Mouse (Mus musculus): ENCODE data around the gene Cobl. TPM values are rescaled to one million over a fixed set of nuclear protein-coding genes. Genes with fewer than 3 reads are reported as not detected.
A peak's percentile ranks its signal among the peaks of the same experiment; 100 is the strongest.

Gene Cobl
- polyA plus RNA-seq, 1 experiment from 2014 or later, result 0.93 TPM

GRCm38 (mm10) chr11:12479856-12480403 lies 15.2 kb upstream of the Cobl start:
- ATAC-seq (no peak), DNase-seq (no peak)
- Histone ChIP-seq H3K4me3 (ENCODE audit: low read depth, low read length) (no peak overlapping the region), H3K36me3 (replicated peaks; ENCODE audit: insufficient read depth, low read length) (no peaks in the 10 kb centered on the region), H3K4me1 (ENCODE audit: insufficient read depth) (0 out of 2 replicates have a peak, but pooled peaks cover 7% of the 10 kb centered on the region), H3K4me2 (ENCODE audit: low read depth, low read length) (no peak overlapping the region), H3K27ac (ENCODE audit: low read depth) (no peak overlapping the region), H3K27me3 (ENCODE audit: insufficient read depth, low read length) (no peaks in the 10 kb centered on the region), H3K9ac (replicated peaks) (no peak overlapping the region), H3K9me3 (ENCODE audit: low read length) (no peaks in the 10 kb centered on the region)
- no peak for TF ChIP-seq CTCF (IDR thresholded peaks at IDR 0.05; ENCODE audit: low read depth)
- TF ChIP-seq EP300 (IDR thresholded peaks at IDR 0.05; ENCODE audit: low read depth), result no peak
- 75% methylated on average over 3 of the region's 3 CpGs for WGBS (ENCODE audit: insufficient replicate concordance)

- no peak for TF ChIP-seq EP300 (IDR thresholded peaks at IDR 0.05; ENCODE audit: low read depth)
- TF ChIP-seq CTCF (IDR thresholded peaks at IDR 0.05; ENCODE audit: low read depth), result no peak
- no peak overlapping the region for H3K4me2 ChIP-seq (ENCODE audit: low read depth, low read length)
- H3K9me3 ChIP-seq (ENCODE audit: low read length), result no peaks in the 10 kb centered on the region
- 0 out of 2 replicates have a peak, but pooled peaks cover 13% of the 10 kb centered on the region for H3K4me1 ChIP-seq (ENCODE audit: insufficient read depth)
- peak; percentile 85 for ATAC-seq
- no peaks in the 10 kb centered on the region for H3K27me3 ChIP-seq (ENCODE audit: insufficient read depth, low read length)
- WGBS (ENCODE audit: insufficient replicate concordance), result 53% methylated on average over 5 of the region's 5 CpGs
- H3K9ac ChIP-seq (replicated peaks), result no peak overlapping the region
- H3K27ac ChIP-seq (ENCODE audit: low read depth), result 0 out of 2 replicates have a peak overlapping the region, but pooled peaks have one; percentile 51
- no peak overlapping the region for H3K4me3 ChIP-seq (ENCODE audit: low read depth, low read length)
- no peaks in the 10 kb centered on the region for H3K36me3 ChIP-seq (replicated peaks; ENCODE audit: insufficient read depth, low read length)
- DNase-seq, result no peak
Observed at GRCm38 (mm10) chr11:12474299-12474935, 9.7 kb upstream of the Cobl start.

- Histone ChIP-seq H3K4me3 (ENCODE audit: low read depth, low read length) (no peak overlapping the region), H3K4me1 (ENCODE audit: insufficient read depth) (peaks cover 17% of the 10 kb centered on the region; the same call in 1 of the 2 replicates), H3K27ac (ENCODE audit: low read depth) (0 out of 2 replicates have a peak overlapping the region, but pooled peaks have one; percentile 51), H3K4me2 (ENCODE audit: low read depth, low read length) (no peak overlapping the region), H3K27me3 (ENCODE audit: insufficient read depth, low read length) (no peaks in the 10 kb centered on the region), H3K36me3 (replicated peaks; ENCODE audit: insufficient read depth, low read length) (no peaks in the 10 kb centered on the region), H3K9ac (replicated peaks) (no peak overlapping the region), H3K9me3 (ENCODE audit: low read length) (no peaks in the 10 kb centered on the region)
- ATAC-seq, result peak; percentile 63
- 56% methylated on average over 5 of the region's 5 CpGs for WGBS (ENCODE audit: insufficient replicate concordance)
- no peak for TF ChIP-seq EP300 (IDR thresholded peaks at IDR 0.05; ENCODE audit: low read depth)
- no peak for TF ChIP-seq CTCF (IDR thresholded peaks at IDR 0.05; ENCODE audit: low read depth)
- DNase-seq, result no peak
Observed at GRCm38 (mm10) chr11:12473625-12474298, 9.0 kb upstream of the Cobl start.

GRCm38 (mm10) chr11:12469638-12470037 lies 4.9 kb upstream of the Cobl start:
- DNase-seq, result no peak
- Histone ChIP-seq H3K27ac (ENCODE audit: low read depth) (no peak overlapping the region), H3K9ac (replicated peaks) (no peak overlapping the region), H3K36me3 (replicated peaks; ENCODE audit: insufficient read depth, low read length) (no peaks in the 10 kb centered on the region), H3K4me2 (ENCODE audit: low read depth, low read length) (no peak overlapping the region), H3K4me1 (ENCODE audit: insufficient read depth) (peaks cover 11% of the 10 kb centered on the region; the same call in 1 of the 2 replicates), H3K9me3 (ENCODE audit: low read length) (no peaks in the 10 kb centered on the region), H3K4me3 (ENCODE audit: low read depth, low read length) (no peak overlapping the region), H3K27me3 (ENCODE audit: insufficient read depth, low read length) (peaks cover under 1% of the 10 kb centered on the region)
- TF ChIP-seq CTCF (IDR thresholded peaks at IDR 0.05; ENCODE audit: low read depth), result no peak
- no peak for TF ChIP-seq EP300 (IDR thresholded peaks at IDR 0.05; ENCODE audit: low read depth)
- 66% methylated on average over 1 of the region's 1 CpGs for WGBS (ENCODE audit: insufficient replicate concordance)
- no peak for ATAC-seq

- Histone ChIP-seq H3K27ac (ENCODE audit: low read depth) (no peak overlapping the region), H3K4me2 (ENCODE audit: low read depth, low read length) (no peak overlapping the region), H3K4me3 (ENCODE audit: low read depth, low read length) (no peak overlapping the region), H3K27me3 (ENCODE audit: insufficient read depth, low read length) (peaks cover 9% of the 10 kb centered on the region), H3K9ac (replicated peaks) (no peak overlapping the region), H3K36me3 (replicated peaks; ENCODE audit: insufficient read depth, low read length) (no peaks in the 10 kb centered on the region), H3K4me1 (ENCODE audit: insufficient read depth) (peaks cover 12% of the 10 kb centered on the region; the same call in 1 of the 2 replicates), H3K9me3 (ENCODE audit: low read length) (no peaks in the 10 kb centered on the region)
- WGBS (ENCODE audit: insufficient replicate concordance), result 46% methylated on average over 2 of the region's 2 CpGs
- no peak for ATAC-seq
- peak; percentile 50 for DNase-seq
- TF ChIP-seq EP300 (IDR thresholded peaks at IDR 0.05; ENCODE audit: low read depth) (no peak), CTCF (IDR thresholded peaks at IDR 0.05; ENCODE audit: low read depth) (no peak)
Observed at GRCm38 (mm10) chr11:12468661-12469060, 3.9 kb upstream of the Cobl start.

GRCm38 (mm10) chr11:12467836-12468235 lies 3.1 kb upstream of the Cobl start:
- 87% methylated on average over 1 of the region's 1 CpGs for WGBS (ENCODE audit: insufficient replicate concordance)
- Histone ChIP-seq H3K27ac (ENCODE audit: low read depth) (no peak overlapping the region), H3K4me1 (ENCODE audit: insufficient read depth) (peaks cover 8% of the 10 kb centered on the region; the same call in 1 of the 2 replicates), H3K4me3 (ENCODE audit: low read depth, low read length) (no peak overlapping the region), H3K9me3 (ENCODE audit: low read length) (no peaks in the 10 kb centered on the region), H3K4me2 (ENCODE audit: low read depth, low read length) (no peak overlapping the region), H3K36me3 (replicated peaks; ENCODE audit: insufficient read depth, low read length) (no peaks in the 10 kb centered on the region), H3K9ac (replicated peaks) (no peak overlapping the region), H3K27me3 (ENCODE audit: insufficient read depth, low read length) (peaks cover 9% of the 10 kb centered on the region)
- ATAC-seq (no peak), DNase-seq (no peak)
- no peak for TF ChIP-seq EP300 (IDR thresholded peaks at IDR 0.05; ENCODE audit: low read depth)
- no peak for TF ChIP-seq CTCF (IDR thresholded peaks at IDR 0.05; ENCODE audit: low read depth)
